Mouse (Mus musculus) gastrocnemius, postnatal 14 days (tissue): ENCODE measurements around the gene Syt6. TPM values are rescaled to one million over a fixed set of nuclear protein-coding genes. Genes with fewer than 3 reads are reported as not detected.

ENCODE experiments used
- microRNA-seq, 2 experiments: library from miRNA; unstranded; fragments of <30 nt; microRNA quantifications; one replicate each; pipeline ENCODE4 v1.2.0; 2021
- total RNA-seq, 2 experiments: library from RNA; stranded (reverse); gene quantifications; 2 replicates each; pipeline ENCODE4 v1.2.3; 2021

Syt6 gene
- total RNA-seq, 2 experiments from 2014 or later: not detected

Small RNA genes within 50 kb of the gene (microRNA-seq; reads per million reads assigned to microRNA genes)
- 0 reads per million in 2 experiments for gene Gm25325

Other genes starting within 250 kb of the Syt6 start
- gene Atg4a-ps, start 70.8 kb downstream of the Syt6 start, total RNA-seq: 1 to 10 TPM in 1 of 2 experiments, under 1 TPM in 1; 0.13 to 3.5 TPM
- 1 to 10 TPM; 6.7 to 8.2 TPM for gene Olfml3, start 162.8 kb downstream of the Syt6 start, total RNA-seq
- gene Gm10964, start 164.1 kb downstream of the Syt6 start, total RNA-seq: not detected
- gene Hipk1, start 216.3 kb downstream of the Syt6 start, total RNA-seq: 10 to 100 TPM; 45.8 to 71.0 TPM
- gene Dclre1b, start 234.2 kb downstream of the Syt6 start, total RNA-seq: 1 to 10 TPM; 3.7 to 7.1 TPM
- 10 to 100 TPM in 1 of 2 experiments, 1 to 10 TPM in 1; 8.6 to 10.6 TPM for gene Ap4b1, start 234.3 kb downstream of the Syt6 start, total RNA-seq
- gene Gm43064, start 234.3 kb downstream of the Syt6 start, total RNA-seq: under 1 TPM in 1 of 2 experiments, not detected in 1; 0.11 TPM